Mouse (Mus musculus): ENCODE measurements around the gene Srsy. TPM values are rescaled to one million over a fixed set of nuclear protein-coding genes. Genes with fewer than 3 reads are reported as not detected.
"Not testable (repeated sequence)": the region's sequence is repeated elsewhere in the genome, so short reads cannot be mapped to it uniquely, and the experiment has no call there.

Gene Srsy
- not detected in 2 replicates for polyA plus RNA-seq (2014; fragmentation: Nextera tagmentation; extraction: Ambion mirVana)

- not testable (repeated sequence) for H3K36me3 ChIP-seq (ENCODE audit: control insufficient read depth, insufficient read depth, low read length); H3K4me1 ChIP-seq (ENCODE audit: control insufficient read depth, insufficient read depth, low read length); H3K27me3 ChIP-seq (ENCODE audit: control insufficient read depth, insufficient read depth, low read length); H3K9ac ChIP-seq (ENCODE audit: low read depth, low read length); H3K4me2 ChIP-seq; H3K9me3 ChIP-seq (replicated peaks; ENCODE audit: control insufficient read depth, low read length); H3K4me3 ChIP-seq (ENCODE audit: low read depth, low read length); ATAC-seq (replicated peaks; ENCODE audit: insufficient number of reproducible peaks, low FRiP score, low TSS enrichment); H3K27ac ChIP-seq (ENCODE audit: low read depth, low read length)
- no CpG with 5 or more reads among the region's 1 CpGs for WGBS (ENCODE audit: insufficient replicate concordance)
These were observed at the start of gene Srsy for GRCm38 (mm10) chrY:17937230-17937629. Gene Srsy (minus strand): TSS chrY:17937330.

Other genes with a start within 250 kb of the Srsy start
- gene Gm21904, start 91.1 kb downstream of the Srsy start, polyA plus RNA-seq (2014; fragmentation: Nextera tagmentation; extraction: Ambion mirVana): not detected in 2 replicates
- gene Gm20772, start 62.6 kb downstream of the Srsy start, polyA plus RNA-seq (2014; fragmentation: Nextera tagmentation; extraction: Ambion mirVana): not detected in 2 replicates
- gene Gm20831, start 62.6 kb downstream of the Srsy start, polyA plus RNA-seq (2014; fragmentation: Nextera tagmentation; extraction: Ambion mirVana): not detected in 2 replicates
- gene Gm21764, start 124.5 kb upstream of the Srsy start, polyA plus RNA-seq (2014; fragmentation: Nextera tagmentation; extraction: Ambion mirVana): not detected in 2 replicates
- not detected in 2 replicates for gene Ssty1, start 151.8 kb upstream of the Srsy start, polyA plus RNA-seq (2014; fragmentation: Nextera tagmentation; extraction: Ambion mirVana)